Comparison of ENCODE assay signal across 10 mouse cellular contexts in genomic region chr1:82972046-82972445, GRCm38 (mm10). TPM values are rescaled to one million over a fixed set of nuclear protein-coding genes. Genes with fewer than 3 reads are reported as not detected.
DNase-seq lines count a peak whose midpoint lies in the region; ATAC-seq lines count a peak whose summit lies in the region.
"Had no signal": no experiment of that assay in that cellular context is flagged by ENCODE, and none has a peak within 500 bp of the region (broad histone marks: within the 10 kb centered on the region; RNA-seq: fewer than 3 reads in every experiment).

No protein-coding gene starts in this region.

- H3K27ac ChIP-seq in liver, embryonic 11.5 days (ENCODE audit: low read depth, low read length), result no peak overlapping the region
- H3K27ac ChIP-seq in stomach, embryonic 16.5 days (ENCODE audit: low read length), result no peak overlapping the region
- no peak overlapping the region for H3K27ac ChIP-seq in forebrain, embryonic 10.5 days

- no peak overlapping the region for H3K9ac ChIP-seq in liver, embryonic 11.5 days (ENCODE audit: low read depth, low read length)
- H3K9ac ChIP-seq in stomach, embryonic 16.5 days (ENCODE audit: low read length), result no peak overlapping the region

- no peaks in the 10 kb centered on the region for H3K27me3 ChIP-seq in liver, embryonic 11.5 days (replicated peaks; ENCODE audit: control insufficient read depth, insufficient read depth, low read length)
- no peaks in the 10 kb centered on the region for H3K27me3 ChIP-seq in stomach, embryonic 16.5 days (ENCODE audit: control insufficient read depth, insufficient read depth, low read length)
- no peaks in the 10 kb centered on the region for H3K27me3 ChIP-seq in forebrain, embryonic 10.5 days (ENCODE audit: poor library complexity, severe bottlenecking)

- peaks cover 14% of the 10 kb centered on the region for H3K4me1 ChIP-seq in liver, embryonic 11.5 days (replicated peaks; ENCODE audit: control insufficient read depth, insufficient read depth, low read length)
- H3K4me1 ChIP-seq in stomach, embryonic 16.5 days (ENCODE audit: control insufficient read depth, insufficient read depth, low read length), result 0 out of 2 replicates have a peak, but pooled peaks cover 5% of the 10 kb centered on the region
- no peaks in the 10 kb centered on the region for H3K4me1 ChIP-seq in forebrain, embryonic 10.5 days

- peak; percentile 18 for DNase-seq in liver
- no peak for DNase-seq in liver, embryonic 11.5 days (ENCODE audit: low spot score)
- peak; percentile 18 to 21 for DNase-seq in heart, adult 9 months (ENCODE audit: low spot score in 2 of 2)
- DNase-seq in kidney, postnatal 25 days, result peak; percentile 33 to 57
- DNase-seq in forebrain, embryonic 10.5 days (ENCODE audit: extremely low spot score, low spot score), result no peak
- no peak for DNase-seq in cerebellum, adult 8-10 months

- no peaks in the 10 kb centered on the region for H3K9me3 ChIP-seq in liver, embryonic 11.5 days (ENCODE audit: control insufficient read depth, low read length)
- H3K9me3 ChIP-seq in stomach, embryonic 16.5 days (replicated peaks; ENCODE audit: control insufficient read depth, low read length), result no peaks in the 10 kb centered on the region
- H3K9me3 ChIP-seq in forebrain, embryonic 10.5 days, result no peaks in the 10 kb centered on the region

- no peak; the same call in 1 of the 2 replicates for ATAC-seq in liver, embryonic 11.5 days (replicated peaks; ENCODE audit: low FRiP score)
- peak; percentile 37; the same call in 1 of the 2 replicates for ATAC-seq in stomach, embryonic 16.5 days (ENCODE audit: insufficient read depth, low FRiP score)
- no peak for ATAC-seq in granulocyte monocyte progenitor cell, adult 5-6 weeks (replicated peaks; ENCODE audit: poor library complexity, severe bottlenecking)
- ATAC-seq: CD4-positive, CD25-positive, alpha-beta regulatory T cell, adult 4 months had no signal

- 17% methylated on average over 4 of the region's 4 CpGs for WGBS in liver, embryonic 11.5 days
- 25% methylated on average over 4 of the region's 4 CpGs for WGBS in stomach, embryonic 16.5 days
- WGBS in forebrain, embryonic 10.5 days, result 59% methylated on average over 4 of the region's 4 CpGs

- no peak overlapping the region for H3K4me3 ChIP-seq in liver, embryonic 11.5 days (ENCODE audit: low read depth, low read length)
- no peak overlapping the region for H3K4me3 ChIP-seq in stomach, embryonic 16.5 days (replicated peaks; ENCODE audit: low read length)
- H3K4me3 ChIP-seq in forebrain, embryonic 10.5 days, result no peak overlapping the region

- no peak overlapping the region for H3K4me2 ChIP-seq in liver, embryonic 11.5 days
- H3K4me2 ChIP-seq in stomach, embryonic 16.5 days (ENCODE audit: low read depth, low read length), result no peak overlapping the region

- no peaks in the 10 kb centered on the region for H3K36me3 ChIP-seq in liver, embryonic 11.5 days (ENCODE audit: control insufficient read depth, insufficient read depth, low read length)
- no peaks in the 10 kb centered on the region for H3K36me3 ChIP-seq in stomach, embryonic 16.5 days (ENCODE audit: control insufficient read depth, insufficient read depth, low read length)
- no peaks in the 10 kb centered on the region for H3K36me3 ChIP-seq in forebrain, embryonic 10.5 days (replicated peaks)

RNA-seq across cellular contexts. Expression of gene Gm47955, which starts 12.0 kb away (rescaled TPM):
- not detected in 2 replicates for polyA plus RNA-seq in liver, embryonic 11.5 days (2014; fragmentation: Nextera tagmentation; extraction: Ambion mirVana)
- not detected in 2 replicates for polyA plus RNA-seq in stomach, embryonic 16.5 days (2015; fragmentation: Nextera tagmentation; extraction: Ambion mirVana)
- not detected in 2 replicates for polyA plus RNA-seq in forebrain, embryonic 10.5 days (2016; fragmentation: Nextera tagmentation; extraction: Ambion mirVana)
- not detected in 2 replicates for total RNA-seq in granulocyte monocyte progenitor cell, adult 5-6 weeks (2014; fragmentation: Nextera tagmentation)
- total RNA-seq in granulocyte monocyte progenitor cell, adult 5-6 weeks (2017), result not detected in 2 replicates
- total RNA-seq: layer of hippocampus, adult 18-20 months had no signal
- polyA plus RNA-seq: CD4-positive, CD25-positive, alpha-beta regulatory T cell, adult 4 months had no signal

RNA-seq across cellular contexts. Expression of gene Gm7544, which starts 16.2 kb away (rescaled TPM):
- not detected in 2 replicates for polyA plus RNA-seq in liver, embryonic 11.5 days (2014; fragmentation: Nextera tagmentation; extraction: Ambion mirVana)
- polyA plus RNA-seq in stomach, embryonic 16.5 days (2015; fragmentation: Nextera tagmentation; extraction: Ambion mirVana), result not detected in 2 replicates
- not detected in 2 replicates for polyA plus RNA-seq in forebrain, embryonic 10.5 days (2016; fragmentation: Nextera tagmentation; extraction: Ambion mirVana)
- total RNA-seq in granulocyte monocyte progenitor cell, adult 5-6 weeks (2014; fragmentation: Nextera tagmentation), result not detected in 2 replicates
- not detected in 2 replicates for total RNA-seq in granulocyte monocyte progenitor cell, adult 5-6 weeks (2017)
- total RNA-seq: layer of hippocampus, adult 18-20 months had no signal
- polyA plus RNA-seq: CD4-positive, CD25-positive, alpha-beta regulatory T cell, adult 4 months had no signal

RNA-seq across cellular contexts. Expression of gene Gm47959, which starts 28.3 kb away (rescaled TPM):
- not detected in 2 replicates for polyA plus RNA-seq in liver, embryonic 11.5 days (2014; fragmentation: Nextera tagmentation; extraction: Ambion mirVana)
- polyA plus RNA-seq in stomach, embryonic 16.5 days (2015; fragmentation: Nextera tagmentation; extraction: Ambion mirVana), result not detected in 2 replicates
- not detected in 2 replicates for polyA plus RNA-seq in forebrain, embryonic 10.5 days (2016; fragmentation: Nextera tagmentation; extraction: Ambion mirVana)
- total RNA-seq in granulocyte monocyte progenitor cell, adult 5-6 weeks (2014; fragmentation: Nextera tagmentation), result not detected in 2 replicates
- not detected in 2 replicates for total RNA-seq in granulocyte monocyte progenitor cell, adult 5-6 weeks (2017)
- total RNA-seq: layer of hippocampus, adult 18-20 months had no signal
- polyA plus RNA-seq: CD4-positive, CD25-positive, alpha-beta regulatory T cell, adult 4 months had no signal

RNA-seq across cellular contexts. Expression of gene A030003K21Rik, which starts 28.9 kb away (rescaled TPM):
- polyA plus RNA-seq in liver, embryonic 11.5 days (2014; fragmentation: Nextera tagmentation; extraction: Ambion mirVana), result not detected in 2 replicates
- polyA plus RNA-seq in stomach, embryonic 16.5 days (2015; fragmentation: Nextera tagmentation; extraction: Ambion mirVana), result not detected in 2 replicates
- not detected in 2 replicates for polyA plus RNA-seq in forebrain, embryonic 10.5 days (2016; fragmentation: Nextera tagmentation; extraction: Ambion mirVana)
- not detected in 2 replicates for total RNA-seq in granulocyte monocyte progenitor cell, adult 5-6 weeks (2014; fragmentation: Nextera tagmentation)
- total RNA-seq in granulocyte monocyte progenitor cell, adult 5-6 weeks (2017), result not detected in 2 replicates
- total RNA-seq: layer of hippocampus, adult 18-20 months had no signal
- polyA plus RNA-seq: CD4-positive, CD25-positive, alpha-beta regulatory T cell, adult 4 months had no signal

RNA-seq across cellular contexts. Expression of gene Gm6217, which starts 40.8 kb away (rescaled TPM):
- not detected in 2 replicates for polyA plus RNA-seq in liver, embryonic 11.5 days (2014; fragmentation: Nextera tagmentation; extraction: Ambion mirVana)
- polyA plus RNA-seq in stomach, embryonic 16.5 days (2015; fragmentation: Nextera tagmentation; extraction: Ambion mirVana), result not detected in 2 replicates
- polyA plus RNA-seq in forebrain, embryonic 10.5 days (2016; fragmentation: Nextera tagmentation; extraction: Ambion mirVana), result not detected in 2 replicates
- total RNA-seq in granulocyte monocyte progenitor cell, adult 5-6 weeks (2014; fragmentation: Nextera tagmentation), result not detected in 2 replicates
- total RNA-seq in granulocyte monocyte progenitor cell, adult 5-6 weeks (2017), result not detected in 2 replicates
- total RNA-seq: layer of hippocampus, adult 18-20 months had no signal
- polyA plus RNA-seq: CD4-positive, CD25-positive, alpha-beta regulatory T cell, adult 4 months had no signal

Comparison
In these comparisons a context has a peak if more than half of its experiments do, and no peak if none do; other contexts are left out.
1. DNase-seq: peak in liver (single experiment), heart, adult 9 months (2 of 2) and kidney, postnatal 25 days (2 of 2); none in liver, embryonic 11.5 days (single experiment), forebrain, embryonic 10.5 days (single experiment) and cerebellum, adult 8-10 months (single experiment).